Mouse (Mus musculus) G1E (cell line): ENCODE data around the gene Inpp5a. TPM values are rescaled to one million over a fixed set of nuclear protein-coding genes. Genes with fewer than 3 reads are reported as not detected.

Source experiments
- ATAC-seq: 2 replicates; pipeline ENCODE4 v1.8.0; 2016; ENCODE audit warnings: mild to moderate bottlenecking; ENCODE audit not compliant: insufficient number of reproducible peaks, poor library complexity, low FRiP score, severe bottlenecking; ENCODE audit errors: extremely low read depth
- DNase-seq: peaks from one replicate; pipeline ENCODE4 v3.0.0; 2012; ENCODE audit warnings: low spot score
- H3K27me3 ChIP-seq: 2 replicates; pipeline ENCODE4 v1.6.1; 2012; ENCODE audit warnings: mild to moderate bottlenecking, low read length, inconsistent platforms; ENCODE audit not compliant: insufficient read depth
- H3K36me3 ChIP-seq: replicated peaks from 2 replicates; pipeline ENCODE3; 2012; ENCODE audit warnings: mild to moderate bottlenecking, inconsistent platforms
- H3K4me1 ChIP-seq: 2 replicates; pipeline ENCODE4 v1.6.1; 2012; ENCODE audit warnings: low read depth, low read length, inconsistent platforms, mixed read lengths; ENCODE audit not compliant: insufficient read depth
- H3K4me3 ChIP-seq: 2 replicates; pipeline ENCODE4 v1.5.1; 2012; ENCODE audit warnings: low read depth, mild to moderate bottlenecking, inconsistent platforms, low read length, moderate library complexity, mixed read lengths
- H3K9me3 ChIP-seq: replicated peaks from 2 replicates; pipeline ENCODE4 v1.6.1; 2012; ENCODE audit warnings: inconsistent platforms
- CTCF ChIP-seq: IDR thresholded peaks from 2 replicates; pipeline ENCODE4 v1.5.1; 2012; ENCODE audit warnings: low read depth, low read length, inconsistent platforms, mixed read lengths
- GATA1 ChIP-seq: IDR thresholded peaks from 2 replicates; pipeline ENCODE4 v1.6.1; 2012; ENCODE audit warnings: borderline replicate concordance, low read length, inconsistent platforms, mixed read lengths
- GATA2 ChIP-seq: IDR thresholded peaks from 2 replicates; pipeline ENCODE4 v1.6.1; 2012; ENCODE audit warnings: low read depth, low read length, inconsistent platforms, borderline replicate concordance
- POLR2AphosphoS5 ChIP-seq: IDR thresholded peaks from 2 replicates; pipeline ENCODE4 v1.6.1; 2012; ENCODE audit warnings: low read depth, low read length, inconsistent platforms; ENCODE audit not compliant: insufficient replicate concordance
- TAL1 ChIP-seq: conservative IDR thresholded peaks from 2 replicates; pipeline ENCODE4 v1.6.1; 2012; ENCODE audit warnings: low read depth, low read length, inconsistent platforms, mixed read lengths
- polyA plus RNA-seq: library from polyadenylated mRNA; stranded (reverse); fragments of >175 nt; gene quantifications from 2 replicates; pipeline ENCODE4 v1.2.3, GENCODE M21; 2012
- total RNA-seq, 2 experiments: library from RNA; stranded (forward) in 1 of 2; stranded (reverse) in 1 of 2; fragments of 200-1000 nt in 1 of 2; fragments of >200 nt in 1 of 2; fragmentation: Nextera tagmentation in 1 of 2; gene quantifications; 2 replicates each; pipeline ENCODE4 v1.2.3; 2014 to 2017

Gene Inpp5a
- total and polyA plus RNA-seq, 3 experiments: 1.2 to 5.6 (median 2.5) TPM

GRCm38 (mm10) chr7:139559659-139560058 lies 170.8 kb downstream of the Inpp5a start:
- ATAC-seq (no peak), DNase-seq (no peak)
- TF ChIP-seq GATA1: no peak
- TF ChIP-seq TAL1: no peak
- no peak for TF ChIP-seq GATA2
- TF ChIP-seq POLR2AphosphoS5: no peak
- TF ChIP-seq CTCF: no peak
- Histone ChIP-seq H3K4me1 (no peaks in the 10 kb centered on the region), H3K4me3 (no peak overlapping the region), H3K36me3 (peaks cover 2% of the 10 kb centered on the region), H3K27me3 (no peaks in the 10 kb centered on the region), H3K9me3 (peaks cover 45% of the 10 kb centered on the region)

- Histone ChIP-seq H3K27me3 (no peaks in the 10 kb centered on the region), H3K4me3 (no peak overlapping the region), H3K9me3 (peaks cover 57% of the 10 kb centered on the region), H3K4me1 (no peaks in the 10 kb centered on the region), H3K36me3 (peaks cover 2% of the 10 kb centered on the region)
- ATAC-seq (no peak), DNase-seq (no peak)
- TF ChIP-seq CTCF: no peak
- no peak for TF ChIP-seq GATA2
- no peak for TF ChIP-seq POLR2AphosphoS5
- TF ChIP-seq GATA1: no peak
- TF ChIP-seq TAL1: no peak
Observed at GRCm38 (mm10) chr7:139563425-139563824, 174.5 kb downstream of the Inpp5a start.

GRCm38 (mm10) chr7:139564161-139564560 lies 175.3 kb downstream of the Inpp5a start:
- H3K4me3 ChIP-seq: no peak overlapping the region
- no peak for TF ChIP-seq TAL1
- H3K9me3 ChIP-seq: peaks cover 54% of the 10 kb centered on the region
- no peak for ATAC-seq
- H3K36me3 ChIP-seq: peaks cover 2% of the 10 kb centered on the region
- no peak for DNase-seq
- H3K27me3 ChIP-seq: no peaks in the 10 kb centered on the region
- H3K4me1 ChIP-seq: no peaks in the 10 kb centered on the region

- Histone ChIP-seq H3K36me3 (peaks cover 2% of the 10 kb centered on the region), H3K4me1 (no peaks in the 10 kb centered on the region), H3K9me3 (peaks cover 47% of the 10 kb centered on the region), H3K27me3 (no peaks in the 10 kb centered on the region), H3K4me3 (no peak overlapping the region)
- DNase-seq: no peak
- ATAC-seq: no peak
- TF ChIP-seq GATA1 (no peak), TAL1 (no peak), GATA2 (no peak), POLR2AphosphoS5 (no peak), CTCF (no peak)
Observed at GRCm38 (mm10) chr7:139565998-139566397, 177.1 kb downstream of the Inpp5a start.

- Histone ChIP-seq H3K27me3 (no peaks in the 10 kb centered on the region), H3K36me3 (peaks cover 2% of the 10 kb centered on the region), H3K4me1 (no peaks in the 10 kb centered on the region), H3K9me3 (peaks cover 51% of the 10 kb centered on the region), H3K4me3 (no peak overlapping the region)
- TF ChIP-seq CTCF: no peak
- TF ChIP-seq GATA2: no peak
- no peak for TF ChIP-seq GATA1
- no peak for TF ChIP-seq TAL1
- no peak for TF ChIP-seq POLR2AphosphoS5
- DNase-seq: no peak
- no peak for ATAC-seq
Observed at GRCm38 (mm10) chr7:139566533-139566932, 177.6 kb downstream of the Inpp5a start.

- no peak for ATAC-seq
Observed at GRCm38 (mm10) chr7:139570788-139571187, 181.9 kb downstream of the Inpp5a start.

GRCm38 (mm10) chr7:139572665-139573064 lies 183.8 kb downstream of the Inpp5a start:
- TF ChIP-seq GATA2: no peak
- no peak for TF ChIP-seq GATA1
- no peak for TF ChIP-seq TAL1
- TF ChIP-seq POLR2AphosphoS5: no peak
- no peak for TF ChIP-seq CTCF
- H3K27me3 ChIP-seq: no peaks in the 10 kb centered on the region
- no peaks in the 10 kb centered on the region for H3K36me3 ChIP-seq
- no peak overlapping the region for H3K4me3 ChIP-seq
- peaks cover 67% of the 10 kb centered on the region for H3K9me3 ChIP-seq
- ATAC-seq (no peak), DNase-seq (no peak)
- no peaks in the 10 kb centered on the region for H3K4me1 ChIP-seq

More at GRCm38 (mm10) chr7:139570788-139571187, 181.9 kb downstream of the Inpp5a start:
- H3K4me1 ChIP-seq: no peaks in the 10 kb centered on the region
- no peaks in the 10 kb centered on the region for H3K36me3 ChIP-seq
- TF ChIP-seq GATA2 (no peak), CTCF (no peak), TAL1 (no peak), POLR2AphosphoS5 (no peak), GATA1 (no peak)
- H3K4me3 ChIP-seq: no peak overlapping the region
- no peak for DNase-seq
- H3K9me3 ChIP-seq: peaks cover 65% of the 10 kb centered on the region
- H3K27me3 ChIP-seq: no peaks in the 10 kb centered on the region
